Comparison of ENCODE assay signal across 8 mouse cellular contexts in genomic region chr10:42276507-42277345, GRCm38 (mm10). TPM values are rescaled to one million over a fixed set of nuclear protein-coding genes. Genes with fewer than 3 reads are reported as not detected.
DNase-seq lines count a peak whose midpoint lies in the region; ATAC-seq and TF ChIP-seq lines count a peak whose summit lies in the region.

Gene Foxo3, minus strand, starts transcription at chr10:42276755.

- H3K4me3 ChIP-seq in embryonic facial prominence, embryonic 15.5 days (replicated peaks): peak within 1 kb of the TSS; percentile 80
- peak within 1 kb of the TSS; percentile 81 for H3K4me3 ChIP-seq in limb, embryonic 13.5 days
- H3K4me3 ChIP-seq in midbrain, embryonic 15.5 days: peak within 1 kb of the TSS; percentile 56
- peak within 1 kb of the TSS; percentile 88 for H3K4me3 ChIP-seq in spleen, adult 2 months (ENCODE audit: extremely low read depth, insufficient read depth, insufficient read length)

- H3K4me1 ChIP-seq in embryonic facial prominence, embryonic 15.5 days: peaks cover 33% of the 10 kb centered on the region
- peaks cover 31% of the 10 kb centered on the region for H3K4me1 ChIP-seq in limb, embryonic 13.5 days
- peaks cover 29% of the 10 kb centered on the region for H3K4me1 ChIP-seq in midbrain, embryonic 15.5 days
- peaks cover 26% of the 10 kb centered on the region for H3K4me1 ChIP-seq in spleen, adult 2 months (ENCODE audit: control insufficient read depth, insufficient read depth, insufficient read length)

- peak; percentile 87 for ATAC-seq in embryonic facial prominence, embryonic 15.5 days (ENCODE audit: insufficient number of reproducible peaks, low FRiP score, low TSS enrichment, low read depth)
- ATAC-seq in limb, embryonic 13.5 days (ENCODE audit: low FRiP score, low read depth): peak; percentile 76
- peak; percentile 76 for ATAC-seq in midbrain, embryonic 15.5 days (replicated peaks)

- peak within 1 kb of the TSS; percentile 99 for H3K27ac ChIP-seq in embryonic facial prominence, embryonic 15.5 days (replicated peaks)
- peak within 1 kb of the TSS; percentile 99 for H3K27ac ChIP-seq in limb, embryonic 13.5 days
- peak within 1 kb of the TSS; percentile 99 for H3K27ac ChIP-seq in midbrain, embryonic 15.5 days
- peak within 1 kb of the TSS; percentile 92 for H3K27ac ChIP-seq in spleen, adult 2 months (ENCODE audit: insufficient read depth, low read length)

- H3K36me3 ChIP-seq in embryonic facial prominence, embryonic 15.5 days: no peaks in the 10 kb centered on the region
- 0 out of 2 replicates have a peak, but pooled peaks cover 4% of the 10 kb centered on the region for H3K36me3 ChIP-seq in limb, embryonic 13.5 days
- no peaks in the 10 kb centered on the region for H3K36me3 ChIP-seq in midbrain, embryonic 15.5 days (replicated peaks)
- 0 out of 2 replicates have a peak, but pooled peaks cover 2% of the 10 kb centered on the region for H3K36me3 ChIP-seq in spleen, adult 2 months (ENCODE audit: control insufficient read depth, insufficient read depth, low read length)

- peak within 1 kb of the TSS; percentile 95 for H3K4me2 ChIP-seq in embryonic facial prominence, embryonic 15.5 days (replicated peaks)
- H3K4me2 ChIP-seq in limb, embryonic 13.5 days (replicated peaks): peak within 1 kb of the TSS; percentile 98
- H3K4me2 ChIP-seq in midbrain, embryonic 15.5 days: peak within 1 kb of the TSS; percentile 94

- TF ChIP-seq POLR2A in spleen, adult 2 months (IDR thresholded peaks at IDR 0.05; ENCODE audit: low read depth, low read length): peak; percentile 62

- no peaks in the 10 kb centered on the region for H3K9me3 ChIP-seq in embryonic facial prominence, embryonic 15.5 days (replicated peaks)
- no peaks in the 10 kb centered on the region for H3K9me3 ChIP-seq in limb, embryonic 13.5 days
- H3K9me3 ChIP-seq in midbrain, embryonic 15.5 days: no peaks in the 10 kb centered on the region

- DNase-seq in 3T3-L1 (ENCODE audit: low read depth, low spot score): peak; percentile 83
- peak; percentile 66 to 82 for DNase-seq in adrenal gland, postnatal 4 days (ENCODE audit: low spot score in 2 of 2)
- peak; percentile 90 for DNase-seq in heart, adult 8-10 months (ENCODE audit: low spot score)
- DNase-seq in kidney, adult 9 months: peak; percentile 92
- peak; percentile 82 to 84 for DNase-seq in spleen, adult 2 months (ENCODE audit: low read depth in 1 of 2, low spot score in 2 of 2)

- no peaks in the 10 kb centered on the region for H3K27me3 ChIP-seq in embryonic facial prominence, embryonic 15.5 days
- peaks cover 10% of the 10 kb centered on the region for H3K27me3 ChIP-seq in limb, embryonic 13.5 days
- H3K27me3 ChIP-seq in midbrain, embryonic 15.5 days (replicated peaks): peaks cover 16% of the 10 kb centered on the region; the same call in 1 of the 2 replicates
- H3K27me3 ChIP-seq in spleen, adult 2 months (ENCODE audit: control insufficient read depth, insufficient read depth, low read length): no peaks in the 10 kb centered on the region

- WGBS in embryonic facial prominence, embryonic 15.5 days: under 1% methylated on average over 77 of the region's 88 CpGs
- under 1% methylated on average over 77 of the region's 88 CpGs for WGBS in limb, embryonic 13.5 days
- WGBS in midbrain, embryonic 15.5 days: under 1% methylated on average over 80 of the region's 88 CpGs
- 1% methylated on average over 58 of the region's 88 CpGs for WGBS in spleen, adult 2 months

- peak within 1 kb of the TSS; percentile 85 for H3K9ac ChIP-seq in embryonic facial prominence, embryonic 15.5 days
- H3K9ac ChIP-seq in limb, embryonic 13.5 days: peak within 1 kb of the TSS; percentile 88
- H3K9ac ChIP-seq in midbrain, embryonic 15.5 days: peak within 1 kb of the TSS; percentile 54

- no peak for TF ChIP-seq CTCF in spleen, adult 2 months (IDR thresholded peaks at IDR 0.05; ENCODE audit: extremely low read depth, insufficient read depth, insufficient read length, insufficient replicate concordance)

RNA-seq across cellular contexts. Expression of gene Foxo3, which starts in this region (rescaled TPM):
- 10 to 100 TPM; 71.7 to 72.8 TPM for total RNA-seq in adrenal gland, postnatal 4 days (2021)
- polyA plus RNA-seq in embryonic facial prominence, embryonic 15.5 days (2015; fragmentation: Nextera tagmentation; extraction: Ambion mirVana): 9.4 and 10.0 TPM in 2 replicates
- 10 to 100 TPM; 67.9 to 93.5 (median 80.4) TPM for total RNA-seq in heart, adult 8-10 months (2022)
- polyA plus RNA-seq in limb, embryonic 13.5 days (2015; fragmentation: Nextera tagmentation; extraction: Ambion mirVana): 8.1 and 8.5 TPM in 2 replicates
- polyA plus RNA-seq in midbrain, embryonic 15.5 days (2015; fragmentation: Nextera tagmentation; extraction: Ambion mirVana): 4.4 TPM in 2 replicates
- polyA plus RNA-seq in spleen, adult 2 months (2012; rRNA removed): 44.6 and 50.6 TPM in 2 replicates

Comparison
In these comparisons a context has a peak if more than half of its experiments do, and no peak if none do; other contexts are left out.
1. Peak in every context shown above with its lines: DNase-seq, ATAC-seq, H3K4me3 ChIP-seq and H3K27ac ChIP-seq.